Mouse (Mus musculus) brown adipose tissue, adult 24 weeks (tissue): ENCODE results near the gene 1110002E22Rik. TPM values are rescaled to one million over a fixed set of nuclear protein-coding genes. Genes with fewer than 3 reads are reported as not detected.

Experiments
- H3K27ac ChIP-seq: fragments of 200-500 bp; replicated peaks from 2 replicates; pipeline ENCODE4 v1.5.1; 2012; ENCODE audit warnings: low read depth, mild to moderate bottlenecking, low read length
- H3K4me1 ChIP-seq: fragments of 200-500 bp; 2 replicates; pipeline ENCODE4 v1.6.1; 2012; ENCODE audit warnings: low read length, mixed read lengths; ENCODE audit not compliant: control insufficient read depth, insufficient read depth, insufficient read length
- H3K4me3 ChIP-seq: fragments of 200-500 bp; 2 replicates; pipeline ENCODE4 v1.5.1; 2012; ENCODE audit warnings: low read depth, mild to moderate bottlenecking, low read length, moderate library complexity; ENCODE audit not compliant: insufficient read depth
- polyA plus RNA-seq: library from polyadenylated mRNA; stranded (reverse); fragments of >200 nt; gene quantifications from 2 replicates; pipeline ENCODE4 v1.2.4, GENCODE M21; 2012; ENCODE audit not compliant: missing spikeins, insufficient read depth, insufficient read length

The 1110002E22Rik gene
- polyA plus RNA-seq, 1 experiment: 0.71 TPM

- Histone ChIP-seq H3K4me3 (no peak overlapping the region), H3K4me1 (no peaks in the 10 kb centered on the region), H3K27ac (no peak overlapping the region)
Measured at GRCm38 (mm10) chr3:138075209-138075608, 10.4 kb downstream of the 1110002E22Rik start.

GRCm38 (mm10) chr3:138077476-138078340 lies 12.9 kb downstream of the 1110002E22Rik start:
- Histone ChIP-seq H3K27ac (no peak overlapping the region), H3K4me1 (no peaks in the 10 kb centered on the region), H3K4me3 (no peak overlapping the region)

GRCm38 (mm10) chr3:138078701-138079100 lies 13.8 kb downstream of the 1110002E22Rik start:
- Histone ChIP-seq H3K4me3 (no peak overlapping the region), H3K4me1 (no peaks in the 10 kb centered on the region), H3K27ac (no peak overlapping the region)

GRCm38 (mm10) chr3:138083073-138083637 lies 18.3 kb downstream of the 1110002E22Rik start:
- Histone ChIP-seq H3K27ac (no peak overlapping the region), H3K4me3 (no peak overlapping the region), H3K4me1 (no peaks in the 10 kb centered on the region)

GRCm38 (mm10) chr3:138083896-138084295 lies 19.0 kb downstream of the 1110002E22Rik start:
- H3K4me1 ChIP-seq: no peaks in the 10 kb centered on the region
- H3K4me3 ChIP-seq: no peak overlapping the region
- H3K27ac ChIP-seq: no peak overlapping the region

- Histone ChIP-seq H3K27ac (no peak overlapping the region), H3K4me3 (no peak overlapping the region), H3K4me1 (peaks cover 8% of the 10 kb centered on the region; the same call in 1 of the 2 replicates)
Measured at GRCm38 (mm10) chr3:138095301-138095700, 30.4 kb downstream of the 1110002E22Rik start.

GRCm38 (mm10) chr3:138095718-138096117 lies 30.9 kb downstream of the 1110002E22Rik start:
- peaks cover 8% of the 10 kb centered on the region; the same call in 1 of the 2 replicates for H3K4me1 ChIP-seq
- no peak overlapping the region for H3K27ac ChIP-seq
- H3K4me3 ChIP-seq: no peak overlapping the region

- peaks cover 8% of the 10 kb centered on the region; the same call in 1 of the 2 replicates for H3K4me1 ChIP-seq
- H3K4me3 ChIP-seq: no peak overlapping the region
- H3K27ac ChIP-seq: no peak overlapping the region
Measured at GRCm38 (mm10) chr3:138096263-138097028, 31.6 kb downstream of the 1110002E22Rik start.

- Histone ChIP-seq H3K4me1 (peaks cover 8% of the 10 kb centered on the region; the same call in 1 of the 2 replicates), H3K4me3 (no peak overlapping the region), H3K27ac (no peak overlapping the region)
Measured at GRCm38 (mm10) chr3:138097718-138098117, 32.9 kb downstream of the 1110002E22Rik start.

GRCm38 (mm10) chr3:138101936-138102335 lies 37.1 kb downstream of the 1110002E22Rik start:
- Histone ChIP-seq H3K4me1 (peaks cover 3% of the 10 kb centered on the region; the same call in 1 of the 2 replicates), H3K4me3 (no peak overlapping the region), H3K27ac (no peak overlapping the region)

- Histone ChIP-seq H3K27ac (no peak overlapping the region), H3K4me1 (no peaks in the 10 kb centered on the region), H3K4me3 (no peak overlapping the region)
Measured at GRCm38 (mm10) chr3:138103690-138104089, 38.8 kb downstream of the 1110002E22Rik start.

- Histone ChIP-seq H3K27ac (no peak overlapping the region), H3K4me1 (no peaks in the 10 kb centered on the region)
Measured at GRCm38 (mm10) chr3:138105056-138105455, 40.2 kb downstream of the 1110002E22Rik start.

GRCm38 (mm10) chr3:138106887-138107286 lies 42.0 kb downstream of the 1110002E22Rik start:
- H3K4me3 ChIP-seq: no peak overlapping the region
- H3K27ac ChIP-seq: no peak overlapping the region
- no peaks in the 10 kb centered on the region for H3K4me1 ChIP-seq

More at GRCm38 (mm10) chr3:138105056-138105455, 40.2 kb downstream of the 1110002E22Rik start:
- no peak overlapping the region for H3K4me3 ChIP-seq

GRCm38 (mm10) chr3:138110910-138111782 lies 46.3 kb downstream of the 1110002E22Rik start:
- no peak overlapping the region for H3K27ac ChIP-seq
- no peak overlapping the region for H3K4me3 ChIP-seq
- H3K4me1 ChIP-seq: no peaks in the 10 kb centered on the region
